Mouse (Mus musculus): Measurements from ENCODE around the gene Arid4a. TPM values are rescaled to one million over a fixed set of nuclear protein-coding genes. Genes with fewer than 3 reads are reported as not detected.

Gene Arid4a
- polyA plus RNA-seq, 1 experiment from 2014 or later = 34.9 TPM

GRCm38 (mm10) chr12:71136130-71136973 is 120.6 kb downstream of the Arid4a start, which contains the start of the genes Timm9 and 2700049A03Rik:
Timm9 (minus strand) TSS chr12:71136684.
2700049A03Rik (plus strand) TSS chr12:71136848.
- under 1% methylated on average over 52 of the region's 52 CpGs for WGBS
- Histone ChIP-seq H3K9ac (peak within 1 kb of the TSS; percentile 98), H3K27me3 (no peaks in the 10 kb centered on the region), H3K36me3 (peaks cover 34% of the 10 kb centered on the region), H3K9me3 (replicated peaks) (no peaks in the 10 kb centered on the region), H3K4me1 (peaks cover 22% of the 10 kb centered on the region), H3K4me2 (peak within 1 kb of the TSS; percentile 92), H3K4me3 (replicated peaks) (peak within 1 kb of the TSS; percentile 97), H3K27ac (peak within 1 kb of the TSS; percentile 84)
- peak; percentile 95 for ATAC-seq (replicated peaks; ENCODE audit: low FRiP score)

- under 1% methylated on average over 30 of the region's 30 CpGs for WGBS
- peak overlapping the region; percentile 98 for H3K9ac ChIP-seq
- H3K4me3 ChIP-seq (replicated peaks) = peak overlapping the region; percentile 97
- peaks cover 22% of the 10 kb centered on the region for H3K4me1 ChIP-seq
- H3K4me2 ChIP-seq = peak overlapping the region; percentile 92
- H3K27me3 ChIP-seq = no peaks in the 10 kb centered on the region
- no peaks in the 10 kb centered on the region for H3K9me3 ChIP-seq (replicated peaks)
- ATAC-seq (replicated peaks; ENCODE audit: low FRiP score) = peak; percentile 81
- peaks cover 34% of the 10 kb centered on the region for H3K36me3 ChIP-seq
- H3K27ac ChIP-seq = peak overlapping the region; percentile 84
These were observed 121.2 kb downstream of the Arid4a start for GRCm38 (mm10) chr12:71136974-71137491.

GRCm38 (mm10) chr12:71137686-71138085 is 121.9 kb downstream of the Arid4a start:
- peak overlapping the region; percentile 92 for H3K4me2 ChIP-seq
- H3K27ac ChIP-seq = 0 out of 2 replicates have a peak overlapping the region, but pooled peaks have one; percentile 23
- peaks cover 22% of the 10 kb centered on the region for H3K4me1 ChIP-seq
- WGBS = 3% methylated on average over 11 of the region's 11 CpGs
- no peaks in the 10 kb centered on the region for H3K9me3 ChIP-seq (replicated peaks)
- peak overlapping the region; percentile 97 for H3K4me3 ChIP-seq (replicated peaks)
- peaks cover 34% of the 10 kb centered on the region for H3K36me3 ChIP-seq
- ATAC-seq (replicated peaks; ENCODE audit: low FRiP score) = no peak
- peak overlapping the region; percentile 98 for H3K9ac ChIP-seq
- H3K27me3 ChIP-seq = no peaks in the 10 kb centered on the region

- ATAC-seq (replicated peaks; ENCODE audit: low FRiP score) = no peak
- peak overlapping the region; percentile 92; the same call in 1 of the 2 replicates for H3K4me2 ChIP-seq
- H3K27me3 ChIP-seq = no peaks in the 10 kb centered on the region
- H3K9ac ChIP-seq = no peak overlapping the region
- no peak overlapping the region for H3K4me3 ChIP-seq (replicated peaks)
- no peaks in the 10 kb centered on the region for H3K9me3 ChIP-seq (replicated peaks)
- H3K36me3 ChIP-seq = peaks cover 45% of the 10 kb centered on the region
- 80% methylated on average over 5 of the region's 5 CpGs for WGBS
- H3K4me1 ChIP-seq = peaks cover 22% of the 10 kb centered on the region
- no peak overlapping the region for H3K27ac ChIP-seq
These were observed 123.6 kb downstream of the Arid4a start for GRCm38 (mm10) chr12:71139258-71139828.

GRCm38 (mm10) chr12:71141189-71141588 is 125.4 kb downstream of the Arid4a start:
- Histone ChIP-seq H3K4me2 (no peak overlapping the region), H3K27me3 (no peaks in the 10 kb centered on the region), H3K4me3 (replicated peaks) (no peak overlapping the region), H3K36me3 (peaks cover 64% of the 10 kb centered on the region), H3K4me1 (peaks cover 14% of the 10 kb centered on the region), H3K9me3 (replicated peaks) (no peaks in the 10 kb centered on the region), H3K9ac (no peak overlapping the region), H3K27ac (no peak overlapping the region)
- ATAC-seq (replicated peaks; ENCODE audit: low FRiP score) = no peak

GRCm38 (mm10) chr12:71147641-71148040 is 131.9 kb downstream of the Arid4a start:
- Histone ChIP-seq H3K9me3 (replicated peaks) (no peaks in the 10 kb centered on the region), H3K4me1 (no peaks in the 10 kb centered on the region), H3K27ac (no peak overlapping the region), H3K27me3 (no peaks in the 10 kb centered on the region), H3K9ac (no peak overlapping the region), H3K4me3 (replicated peaks) (no peak overlapping the region), H3K4me2 (no peak overlapping the region), H3K36me3 (peaks cover 85% of the 10 kb centered on the region)
- WGBS = 89% methylated on average over 3 of the region's 3 CpGs
- ATAC-seq (replicated peaks; ENCODE audit: low FRiP score) = no peak

Other genes starting within 250 kb of the Arid4a start
- gene Frmd6, start 190.5 kb upstream of the Arid4a start, polyA plus RNA-seq (2015; fragmentation: Nextera tagmentation; extraction: Ambion mirVana) = 19.4 and 19.9 TPM in 2 replicates
- 222 and 239 TPM in 2 replicates for gene Actr10, start 78.1 kb upstream of the Arid4a start, polyA plus RNA-seq (2015; fragmentation: Nextera tagmentation; extraction: Ambion mirVana)
- gene Psma3, start 41.4 kb upstream of the Arid4a start, polyA plus RNA-seq (2015; fragmentation: Nextera tagmentation; extraction: Ambion mirVana) = 591 and 640 TPM in 2 replicates
- not detected in 2 replicates for gene Tomm20l, start 95.4 kb downstream of the Arid4a start, polyA plus RNA-seq (2015; fragmentation: Nextera tagmentation; extraction: Ambion mirVana)
- 88.7 and 88.9 TPM in 2 replicates for gene Timm9, start 120.7 kb downstream of the Arid4a start, polyA plus RNA-seq (2015; fragmentation: Nextera tagmentation; extraction: Ambion mirVana)
- 14.7 and 14.8 TPM in 2 replicates for gene 2700049A03Rik, start 120.9 kb downstream of the Arid4a start, polyA plus RNA-seq (2015; fragmentation: Nextera tagmentation; extraction: Ambion mirVana)